Mouse (Mus musculus) kidney, embryonic 15.5 days (tissue): ENCODE measurements around the gene Spryd3. TPM values are rescaled to one million over a fixed set of nuclear protein-coding genes. Genes with fewer than 3 reads are reported as not detected.

Experiments used
- ATAC-seq: fragments of 200-750 bp; cut with Nextera tagmentation; replicated peaks from 2 replicates; pipeline ENCODE4 v1.8.0; 2017; ENCODE audit warnings: moderate TSS enrichment; ENCODE audit not compliant: low FRiP score
- H3K27ac ChIP-seq: fragments of 300-500 bp; sonication (generic); 2 replicates; pipeline ENCODE4 v1.5.1; 2015; ENCODE audit warnings: mild to moderate bottlenecking, inconsistent platforms
- H3K27me3 ChIP-seq: fragments of 300-500 bp; sonication (generic); 2 replicates; pipeline ENCODE4 v1.6.1; 2015; ENCODE audit warnings: inconsistent platforms
- H3K36me3 ChIP-seq: fragments of 300-500 bp; sonication (generic); 2 replicates; pipeline ENCODE4 v1.6.1; 2015; ENCODE audit warnings: inconsistent platforms
- H3K4me1 ChIP-seq: fragments of 300-500 bp; sonication (generic); 2 replicates; pipeline ENCODE4 v1.6.1; 2015; ENCODE audit warnings: inconsistent platforms
- H3K4me2 ChIP-seq: fragments of 300-500 bp; sonication (generic); 2 replicates; pipeline ENCODE4 v1.6.1; 2015; ENCODE audit warnings: moderate library complexity, mild to moderate bottlenecking, inconsistent platforms
- H3K4me3 ChIP-seq: fragments of 300-500 bp; sonication (generic); replicated peaks from 2 replicates; pipeline ENCODE4 v1.5.1; 2015; ENCODE audit warnings: mild to moderate bottlenecking, inconsistent platforms
- H3K9ac ChIP-seq: fragments of 300-500 bp; sonication (generic); 2 replicates; pipeline ENCODE4 v1.6.1; 2015; ENCODE audit warnings: mild to moderate bottlenecking, inconsistent platforms
- H3K9me3 ChIP-seq: fragments of 300-500 bp; sonication (generic); replicated peaks from 2 replicates; pipeline ENCODE4 v1.6.1; 2016; ENCODE audit warnings: inconsistent platforms
- WGBS: fragments of 180-500 bp; shearing (Covaris S2); methylation state at CpG from one replicate; pipeline ENCODE4 v1.1.7; 2015; ENCODE audit warnings: mixed read lengths; 5-methylcytosine and 5-hydroxymethylcytosine counted together
- polyA plus RNA-seq: library from polyadenylated mRNA; unstranded; fragments of >200 nt; fragmentation: Nextera tagmentation; extraction: Ambion mirVana; gene quantifications from 2 replicates; pipeline ENCODE4 v1.2.1, GENCODE M21; 2015

Spryd3 gene
- polyA plus RNA-seq, 1 experiment from 2014 or later = 18.4 TPM

- ATAC-seq = no peak
- no peak overlapping the region for H3K4me2 ChIP-seq
- 0 out of 2 replicates have a peak overlapping the region, but pooled peaks have one; percentile 45 for H3K27ac ChIP-seq
- H3K9ac ChIP-seq = no peak overlapping the region
- peaks cover 95% of the 10 kb centered on the region for H3K36me3 ChIP-seq
- H3K4me1 ChIP-seq = 0 out of 2 replicates have a peak, but pooled peaks cover 7% of the 10 kb centered on the region
- WGBS = 89% methylated on average over 4 of the region's 4 CpGs
- no peak overlapping the region for H3K4me3 ChIP-seq
- H3K9me3 ChIP-seq = no peaks in the 10 kb centered on the region
- no peaks in the 10 kb centered on the region for H3K27me3 ChIP-seq
Measured at GRCm38 (mm10) chr15:102118591-102118990, 17.4 kb downstream of the Spryd3 start.

GRCm38 (mm10) chr15:102117461-102118443 is 18.3 kb downstream of the Spryd3 start:
- 61% methylated on average over 19 of the region's 19 CpGs for WGBS
- Histone ChIP-seq H3K27me3 (no peaks in the 10 kb centered on the region), H3K9ac (no peak overlapping the region), H3K9me3 (no peaks in the 10 kb centered on the region), H3K4me2 (no peak overlapping the region), H3K4me1 (peaks cover 10% of the 10 kb centered on the region; the same call in 1 of the 2 replicates), H3K27ac (peak overlapping the region; percentile 45; the same call in 1 of the 2 replicates), H3K36me3 (peaks cover 99% of the 10 kb centered on the region), H3K4me3 (no peak overlapping the region)
- peak; percentile 52; the same call in 1 of the 2 replicates for ATAC-seq

- no peak for ATAC-seq
- H3K9ac ChIP-seq = no peak overlapping the region
Measured at GRCm38 (mm10) chr15:102116753-102117415, 19.1 kb downstream of the Spryd3 start.

GRCm38 (mm10) chr15:102115731-102116231 is 20.3 kb downstream of the Spryd3 start:
- 74% methylated on average over 9 of the region's 9 CpGs for WGBS
- ATAC-seq = no peak
- Histone ChIP-seq H3K36me3 (peaks cover 99% of the 10 kb centered on the region), H3K4me2 (no peak overlapping the region), H3K4me1 (peaks cover 21% of the 10 kb centered on the region), H3K9ac (no peak overlapping the region), H3K27ac (no peak overlapping the region), H3K4me3 (no peak overlapping the region), H3K27me3 (no peaks in the 10 kb centered on the region), H3K9me3 (no peaks in the 10 kb centered on the region)

More at GRCm38 (mm10) chr15:102116753-102117415, 19.1 kb downstream of the Spryd3 start:
- Histone ChIP-seq H3K9me3 (no peaks in the 10 kb centered on the region), H3K4me1 (peaks cover 10% of the 10 kb centered on the region; the same call in 1 of the 2 replicates), H3K27ac (0 out of 2 replicates have a peak overlapping the region, but pooled peaks have one; percentile 45), H3K4me2 (no peak overlapping the region), H3K27me3 (no peaks in the 10 kb centered on the region), H3K4me3 (no peak overlapping the region), H3K36me3 (peaks cover 99% of the 10 kb centered on the region)
- WGBS = 71% methylated on average over 11 of the region's 11 CpGs

- H3K36me3 ChIP-seq = peaks cover 100% of the 10 kb centered on the region
- WGBS = 84% methylated on average over 7 of the region's 7 CpGs
- H3K4me2 ChIP-seq = no peak overlapping the region
- no peak overlapping the region for H3K9ac ChIP-seq
- no peak overlapping the region for H3K27ac ChIP-seq
- no peak for ATAC-seq
- peaks cover 30% of the 10 kb centered on the region for H3K4me1 ChIP-seq
- no peaks in the 10 kb centered on the region for H3K9me3 ChIP-seq
- no peak overlapping the region for H3K4me3 ChIP-seq
- no peaks in the 10 kb centered on the region for H3K27me3 ChIP-seq
Measured at GRCm38 (mm10) chr15:102114651-102115260, 21.3 kb downstream of the Spryd3 start.

- Histone ChIP-seq H3K27ac (0 out of 2 replicates have a peak overlapping the region, but pooled peaks have one; percentile 9), H3K4me1 (peaks cover 40% of the 10 kb centered on the region), H3K9me3 (no peaks in the 10 kb centered on the region), H3K4me2 (no peak overlapping the region), H3K27me3 (no peaks in the 10 kb centered on the region), H3K36me3 (peaks cover 100% of the 10 kb centered on the region), H3K4me3 (no peak overlapping the region), H3K9ac (0 out of 2 replicates have a peak overlapping the region, but pooled peaks have one; percentile 4)
- WGBS = 81% methylated on average over 4 of the region's 4 CpGs
- no peak for ATAC-seq
Measured at GRCm38 (mm10) chr15:102113674-102114073, 22.4 kb downstream of the Spryd3 start.

- Histone ChIP-seq H3K4me3 (no peak overlapping the region), H3K9ac (no peak overlapping the region), H3K27ac (no peak overlapping the region), H3K9me3 (no peaks in the 10 kb centered on the region), H3K4me2 (no peak overlapping the region), H3K36me3 (peaks cover 100% of the 10 kb centered on the region), H3K27me3 (no peaks in the 10 kb centered on the region), H3K4me1 (peaks cover 42% of the 10 kb centered on the region)
- 71% methylated on average over 8 of the region's 8 CpGs for WGBS
- no peak for ATAC-seq
Measured at GRCm38 (mm10) chr15:102112827-102113226, 23.2 kb downstream of the Spryd3 start.

GRCm38 (mm10) chr15:102112181-102112580 is 23.9 kb downstream of the Spryd3 start:
- H3K4me3 ChIP-seq = no peak overlapping the region
- WGBS = 89% methylated on average over 6 of the region's 6 CpGs
- no peaks in the 10 kb centered on the region for H3K9me3 ChIP-seq

GRCm38 (mm10) chr15:102111495-102111829 is 24.6 kb downstream of the Spryd3 start:
- H3K4me2 ChIP-seq = no peak overlapping the region
- H3K27me3 ChIP-seq = no peaks in the 10 kb centered on the region
- no peak overlapping the region for H3K27ac ChIP-seq
- H3K9ac ChIP-seq = no peak overlapping the region
- H3K4me3 ChIP-seq = no peak overlapping the region
- peaks cover 99% of the 10 kb centered on the region for H3K36me3 ChIP-seq
- no peak for ATAC-seq
- 88% methylated on average over 11 of the region's 11 CpGs for WGBS
- H3K4me1 ChIP-seq = peaks cover 55% of the 10 kb centered on the region
- no peaks in the 10 kb centered on the region for H3K9me3 ChIP-seq

More at GRCm38 (mm10) chr15:102112181-102112580, 23.9 kb downstream of the Spryd3 start:
- H3K36me3 ChIP-seq = peaks cover 100% of the 10 kb centered on the region
- no peak overlapping the region for H3K9ac ChIP-seq
- no peaks in the 10 kb centered on the region for H3K27me3 ChIP-seq
- no peak for ATAC-seq
- H3K27ac ChIP-seq = no peak overlapping the region
- H3K4me1 ChIP-seq = peaks cover 48% of the 10 kb centered on the region
- no peak overlapping the region for H3K4me2 ChIP-seq

- peak; percentile 7; the same call in 1 of the 2 replicates for ATAC-seq
- no peak overlapping the region for H3K9ac ChIP-seq
- peaks cover 94% of the 10 kb centered on the region for H3K36me3 ChIP-seq
- H3K4me3 ChIP-seq = no peak overlapping the region
- H3K4me2 ChIP-seq = 0 out of 2 replicates have a peak overlapping the region, but pooled peaks have one; percentile 9
- H3K27ac ChIP-seq = no peak overlapping the region; the same call in 1 of the 2 replicates
- no peaks in the 10 kb centered on the region for H3K9me3 ChIP-seq
- peaks cover 61% of the 10 kb centered on the region for H3K4me1 ChIP-seq
- WGBS = 63% methylated on average over 29 of the region's 29 CpGs
- no peaks in the 10 kb centered on the region for H3K27me3 ChIP-seq
Measured at GRCm38 (mm10) chr15:102110701-102111494, 25.1 kb downstream of the Spryd3 start.

GRCm38 (mm10) chr15:102110271-102110670 is 25.8 kb downstream of the Spryd3 start:
- no peak overlapping the region for H3K9ac ChIP-seq
- H3K4me2 ChIP-seq = no peak overlapping the region
- H3K4me3 ChIP-seq = no peak overlapping the region
- H3K9me3 ChIP-seq = no peaks in the 10 kb centered on the region
- ATAC-seq = no peak; the same call in 1 of the 2 replicates
- H3K27ac ChIP-seq = no peak overlapping the region
- peaks cover 67% of the 10 kb centered on the region for H3K4me1 ChIP-seq
- 62% methylated on average over 7 of the region's 7 CpGs for WGBS
- H3K27me3 ChIP-seq = no peaks in the 10 kb centered on the region
- H3K36me3 ChIP-seq = peaks cover 88% of the 10 kb centered on the region
